Mouse (Mus musculus) hindbrain, embryonic 16.5 days (tissue): ENCODE data around the gene Syn1. TPM values are rescaled to one million over a fixed set of nuclear protein-coding genes. Genes with fewer than 3 reads are reported as not detected.

ENCODE experiments used
- ATAC-seq: fragments of 200-750 bp; cut with Nextera tagmentation; 2 replicates; pipeline ENCODE4 v1.8.0; 2017; ENCODE audit warnings: moderate TSS enrichment, moderate library complexity
- H3K27ac ChIP-seq: fragments of 300-500 bp; sonication (generic); 2 replicates; pipeline ENCODE4 v1.5.1; 2014; ENCODE audit warnings: low read depth, mild to moderate bottlenecking, control low read depth, low read length, moderate library complexity
- H3K27me3 ChIP-seq: fragments of 300-500 bp; sonication (generic); replicated peaks from 2 replicates; pipeline ENCODE4 v1.6.1; 2014; ENCODE audit warnings: low read length; ENCODE audit not compliant: control insufficient read depth, insufficient read depth
- H3K36me3 ChIP-seq: fragments of 300-500 bp; sonication (generic); 2 replicates; pipeline ENCODE4 v1.6.1; 2014; ENCODE audit warnings: mild to moderate bottlenecking, low read length, moderate library complexity, mixed read lengths; ENCODE audit not compliant: control insufficient read depth, insufficient read depth
- H3K4me1 ChIP-seq: fragments of 300-500 bp; sonication (generic); 2 replicates; pipeline ENCODE4 v1.6.1; 2014; ENCODE audit warnings: low read depth, low read length; ENCODE audit not compliant: control insufficient read depth, insufficient read depth
- H3K4me2 ChIP-seq: fragments of 300-500 bp; sonication (generic); 2 replicates; pipeline ENCODE4 v1.6.1; 2014; ENCODE audit warnings: mild to moderate bottlenecking, low read length, control low read depth, moderate library complexity
- H3K4me3 ChIP-seq: fragments of 300-500 bp; sonication (generic); 2 replicates; pipeline ENCODE4 v1.5.1; 2014; ENCODE audit warnings: mild to moderate bottlenecking, low read length, control low read depth, moderate library complexity
- H3K9ac ChIP-seq: fragments of 300-500 bp; sonication (generic); 2 replicates; pipeline ENCODE4 v1.6.1; 2014; ENCODE audit warnings: low read depth, mild to moderate bottlenecking, control low read depth, low read length, moderate library complexity
- H3K9me3 ChIP-seq: fragments of 300-500 bp; sonication (generic); 2 replicates; pipeline ENCODE4 v1.6.1; 2014; ENCODE audit warnings: mild to moderate bottlenecking, low read length, moderate library complexity; ENCODE audit not compliant: control insufficient read depth
- WGBS: fragments of 180-500 bp; shearing (Covaris S2); extraction: QIAGEN DNeasy Blood & Tissue Kit; methylation state at CpG from one replicate; pipeline ENCODE4 v1.1.7; 2014; 5-methylcytosine and 5-hydroxymethylcytosine counted together
- microRNA-seq: library from miRNA; unstranded; fragments of <30 nt; microRNA quantifications from one replicate; pipeline ENCODE4, GENCODE M21; 2017
- polyA plus RNA-seq: library from polyadenylated mRNA; unstranded; fragments of >200 nt; fragmentation: Nextera tagmentation; extraction: Ambion mirVana; gene quantifications from 2 replicates; pipeline ENCODE4 v1.2.1, GENCODE M21; 2015

Syn1 gene
- polyA plus RNA-seq, 1 experiment from 2014 or later = 76.9 TPM

GRCm38 (mm10) chrX:20828934-20829333, 91.9 kb downstream of the Syn1 start:
- H3K36me3 ChIP-seq = no peaks in the 10 kb centered on the region
- H3K27ac ChIP-seq = no peak overlapping the region
- WGBS = 29% methylated on average over 5 of the region's 5 CpGs
- H3K27me3 ChIP-seq = no peaks in the 10 kb centered on the region
- ATAC-seq = peak; percentile 84
- no peak overlapping the region for H3K4me2 ChIP-seq
- no peaks in the 10 kb centered on the region for H3K9me3 ChIP-seq
- no peak overlapping the region for H3K9ac ChIP-seq
- H3K4me1 ChIP-seq = no peaks in the 10 kb centered on the region
- H3K4me3 ChIP-seq = no peak overlapping the region

DNA sequence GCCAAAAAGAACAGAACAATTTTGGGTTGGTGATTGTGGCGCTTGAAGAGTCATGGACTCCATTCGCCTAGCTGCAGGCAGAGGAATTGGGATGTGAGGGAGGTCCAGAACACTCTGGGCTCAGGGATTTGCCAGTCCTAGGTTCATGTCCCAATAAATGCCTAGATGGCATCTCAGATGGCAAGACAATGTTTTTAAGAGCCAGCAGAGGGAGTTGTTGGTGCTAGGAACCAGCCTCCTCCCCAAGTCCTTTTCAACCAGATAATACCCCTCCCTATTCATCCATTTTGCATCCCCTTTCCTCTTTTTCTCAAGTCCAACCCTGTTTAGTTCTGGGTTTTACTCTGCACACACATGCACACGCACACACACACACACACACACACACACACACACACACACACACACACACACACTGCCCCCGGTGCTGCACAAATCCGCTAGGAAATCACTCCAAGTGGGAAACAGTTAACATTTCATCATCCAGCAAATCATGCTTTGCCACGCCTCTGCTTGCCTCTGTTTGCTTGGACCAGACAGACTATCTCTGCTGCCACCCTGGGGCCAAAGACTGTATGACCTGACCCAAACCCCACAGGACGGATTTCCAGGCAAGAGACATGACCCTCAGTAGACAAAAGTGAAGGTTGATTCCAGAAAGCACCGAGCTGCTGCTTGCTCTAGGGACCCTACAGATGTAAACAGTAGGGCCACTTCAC, 100.9 kb downstream of the Syn1 start:
- Histone ChIP-seq H3K4me1 (no peaks in the 10 kb centered on the region), H3K9ac (peak overlapping the region; percentile 51), H3K27ac (peak overlapping the region; percentile 79), H3K27me3 (no peaks in the 10 kb centered on the region), H3K36me3 (no peaks in the 10 kb centered on the region), H3K4me2 (peak overlapping the region; percentile 60), H3K4me3 (peak overlapping the region; percentile 29), H3K9me3 (no peaks in the 10 kb centered on the region)
- ATAC-seq = peak; percentile 65
- whole genome bisulfite sequencing = 47% methylated on average over 8 of the region's 8 CpGs

GRCm38 (mm10) chrX:20819204-20819628, 101.6 kb downstream of the Syn1 start:
- WGBS = 26% methylated on average over 16 of the region's 19 CpGs
- peak; percentile 91 for ATAC-seq

GRCm38 (mm10) chrX:20816974-20817373, 103.8 kb downstream of the Syn1 start:
- WGBS = 74% methylated on average over 6 of the region's 6 CpGs
- Histone ChIP-seq H3K4me3 (no peak overlapping the region), H3K36me3 (no peaks in the 10 kb centered on the region)

More at GRCm38 (mm10) chrX:20819204-20819628, 101.6 kb downstream of the Syn1 start:
- no peaks in the 10 kb centered on the region for H3K36me3 ChIP-seq
- no peaks in the 10 kb centered on the region for H3K9me3 ChIP-seq
- H3K27me3 ChIP-seq = no peaks in the 10 kb centered on the region
- H3K4me1 ChIP-seq = no peaks in the 10 kb centered on the region
- peak overlapping the region; percentile 29 for H3K4me3 ChIP-seq
- peak overlapping the region; percentile 60 for H3K4me2 ChIP-seq
- H3K9ac ChIP-seq = peak overlapping the region; percentile 51
- peak overlapping the region; percentile 79 for H3K27ac ChIP-seq

More at GRCm38 (mm10) chrX:20816974-20817373, 103.8 kb downstream of the Syn1 start:
- H3K9ac ChIP-seq = no peak overlapping the region
- no peak overlapping the region for H3K4me2 ChIP-seq
- no peaks in the 10 kb centered on the region for H3K27me3 ChIP-seq
- H3K9me3 ChIP-seq = no peaks in the 10 kb centered on the region
- ATAC-seq = no peak
- no peak overlapping the region for H3K27ac ChIP-seq
- no peaks in the 10 kb centered on the region for H3K4me1 ChIP-seq

Small RNA genes lying within 50 kb of the gene (microRNA-seq; reads per million reads assigned to microRNA genes)
- gene Gm24824 (not detected), gene Mir5617 (1.2 reads per million)

Other genes with a start within 250 kb of the Syn1 start
- gene Cdk16, start 233.1 kb downstream of the Syn1 start, polyA plus RNA-seq = 153 and 167 TPM in 2 replicates
- 97.8 and 110 TPM in 2 replicates for gene Usp11, start 217.1 kb downstream of the Syn1 start, polyA plus RNA-seq
- gene Araf, start 123.2 kb downstream of the Syn1 start, polyA plus RNA-seq = 388 and 428 TPM in 2 replicates
- gene Timp1, start 50.8 kb downstream of the Syn1 start, polyA plus RNA-seq = 3.1 and 6.0 TPM in 2 replicates
- gene Cfp, start 10.6 kb upstream of the Syn1 start, polyA plus RNA-seq = 4.0 and 5.6 TPM in 2 replicates
- 15.9 and 18.2 TPM in 2 replicates for gene Elk1, start 29.6 kb upstream of the Syn1 start, polyA plus RNA-seq
- gene Uxt, start 41.0 kb upstream of the Syn1 start, polyA plus RNA-seq = 25.3 and 26.7 TPM in 2 replicates
- 6.8 and 7.8 TPM in 2 replicates for gene Zfp182, start 141.3 kb upstream of the Syn1 start, polyA plus RNA-seq
- not detected in 2 replicates for gene Spaca5, start 147.4 kb upstream of the Syn1 start, polyA plus RNA-seq
- gene Zfp300, start 168.5 kb upstream of the Syn1 start, polyA plus RNA-seq = 4.5 and 5.8 TPM in 2 replicates
- gene Ssxa1, start 194.8 kb upstream of the Syn1 start, polyA plus RNA-seq = not detected in 2 replicates